Mouse (Mus musculus) bone marrow macrophage, adult 2 months (primary cell): ENCODE measurements around the gene Slc25a16.

Source experiments
- CTCF ChIP-seq: IDR thresholded peaks from 2 replicates; pipeline ENCODE4 v1.5.1; 2012; ENCODE audit warnings: low read depth, mild to moderate bottlenecking, low read length, moderate library complexity
- POLR2A ChIP-seq: IDR thresholded peaks from 2 replicates; pipeline ENCODE4 v1.6.1; 2012; ENCODE audit warnings: mild to moderate bottlenecking, low read depth, low read length, borderline replicate concordance

DNA sequence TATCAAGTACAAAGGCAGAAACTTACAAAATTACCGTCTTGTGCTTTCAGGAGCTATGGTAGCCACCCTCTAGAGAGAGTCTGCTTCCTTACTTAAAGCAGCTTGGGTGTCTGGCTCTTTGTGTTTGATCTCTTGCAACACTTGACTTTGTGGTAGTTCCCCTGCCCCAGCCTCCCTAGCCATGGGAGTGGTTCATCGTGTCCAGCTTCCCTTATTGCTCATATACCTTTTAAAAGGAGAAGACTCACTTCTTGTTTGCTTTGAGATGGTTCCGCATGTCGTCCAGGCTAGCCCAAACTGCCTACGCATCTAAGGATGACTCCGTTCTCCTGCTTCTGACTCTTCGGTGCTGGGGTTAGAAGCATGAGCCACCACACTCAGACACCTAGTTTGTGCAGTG, 28.1 kb downstream of the Slc25a16 start:
- TF ChIP-seq CTCF (no peak), POLR2A (no peak)
